Mouse (Mus musculus) liver, embryonic 14.5 days (tissue): ENCODE results near the gene Gm49337.

Experiments used
- CTCF ChIP-seq: IDR thresholded peaks from 2 replicates; pipeline ENCODE4 v1.5.1; 2016; ENCODE audit warnings: antibody characterized with exemption, low read depth, control low read depth
- EP300 ChIP-seq: IDR thresholded peaks from 2 replicates; pipeline ENCODE4 v1.6.1; 2016; ENCODE audit warnings: antibody characterized with exemption, low read depth

DNA sequence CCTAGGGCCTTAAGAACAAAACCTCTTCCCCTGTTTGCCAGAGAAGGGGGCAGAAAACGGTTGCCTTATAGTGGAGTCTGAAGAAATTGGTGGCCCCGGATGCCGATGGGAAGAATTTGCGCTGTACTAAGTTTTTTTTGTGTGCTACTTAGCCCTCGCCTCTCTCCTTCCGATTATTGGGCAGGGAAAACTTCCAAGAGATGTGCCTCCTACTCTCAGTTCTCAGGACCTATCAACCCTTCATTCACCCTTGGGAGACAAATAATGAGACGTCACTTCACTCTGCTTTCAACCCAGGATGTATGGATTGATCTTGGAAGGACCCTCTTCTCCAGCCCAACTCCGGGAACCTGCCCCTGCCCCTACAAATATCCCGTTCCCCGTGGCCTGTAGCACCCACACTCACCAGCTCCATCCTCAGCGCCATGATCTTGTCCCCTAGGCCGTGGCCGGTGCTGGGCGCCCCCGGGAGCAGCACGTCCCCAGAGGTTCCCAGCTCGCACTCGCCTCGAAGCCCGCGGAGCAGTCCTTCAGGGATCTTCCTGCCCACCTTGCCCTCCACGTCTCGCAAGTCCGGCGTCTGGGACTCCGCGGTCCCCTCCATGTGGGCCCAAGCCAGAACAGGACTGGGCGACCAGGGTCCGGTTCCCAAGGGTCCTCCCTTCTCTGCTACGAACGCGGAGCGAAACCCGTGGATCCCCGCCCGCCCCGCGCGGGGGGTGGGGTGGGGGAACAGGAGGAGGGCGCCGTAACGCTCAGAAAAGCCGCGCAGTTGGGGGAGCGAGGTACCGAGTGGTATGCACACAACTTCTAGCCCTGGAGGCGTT is 29.1 kb upstream of the Gm49337 start:
- TF ChIP-seq CTCF (no peak), EP300 (no peak)
